Mouse (Mus musculus) myocyte (in vitro differentiated cells): Measurements from ENCODE around the gene Myo1g. TPM values are rescaled to one million over a fixed set of nuclear protein-coding genes. Genes with fewer than 3 reads are reported as not detected.

Experiments
- H3K27me3 ChIP-seq: one replicate; pipeline ENCODE4 v1.6.1; 2011; ENCODE audit not compliant: control insufficient read depth, insufficient read depth, insufficient read length
- H3K36me3 ChIP-seq: one replicate; pipeline ENCODE4 v1.6.1; 2011; ENCODE audit not compliant: control insufficient read depth, insufficient read depth
- H3K4me2 ChIP-seq: one replicate; pipeline ENCODE4 v1.6.1; 2011; ENCODE audit warnings: low read depth, control low read depth
- H3K4me3 ChIP-seq: one replicate; pipeline ENCODE4 v1.5.1; 2011; ENCODE audit warnings: mild to moderate bottlenecking, control low read depth, moderate library complexity
- H3K79me2 ChIP-seq: one replicate; pipeline ENCODE4 v1.6.1; 2011; ENCODE audit not compliant: control insufficient read depth, insufficient read depth
- H3ac ChIP-seq: one replicate; pipeline ENCODE4 v1.6.1; 2011; ENCODE audit not compliant: control insufficient read depth, insufficient read length
- CEBPB ChIP-seq: IDR thresholded peaks from 2 replicates; pipeline ENCODE4 v1.6.1; 2011; ENCODE audit warnings: mild to moderate bottlenecking, moderate library complexity; ENCODE audit not compliant: poor library complexity, insufficient read depth, severe bottlenecking
- E2F4 ChIP-seq: IDR thresholded peaks from one replicate; pipeline ENCODE4 v1.6.1; 2011; ENCODE audit warnings: mild to moderate bottlenecking, control low read depth, moderate library complexity; ENCODE audit not compliant: insufficient read depth
- MAX ChIP-seq: IDR thresholded peaks from one replicate; pipeline ENCODE4 v1.6.1; 2011; ENCODE audit warnings: low read depth, mild to moderate bottlenecking, control low read depth
- MYOD1 ChIP-seq, 3 experiments: IDR thresholded peaks; one replicate each; pipeline ENCODE4 v1.6.1; 2011; ENCODE audit warnings: control low read depth in 2 of 3, low read depth in 2 of 3, mild to moderate bottlenecking in 2 of 3, moderate library complexity in 1 of 3; ENCODE audit not compliant: insufficient read length in 2 of 3, control insufficient read depth in 1 of 3
- MYOG ChIP-seq, 3 experiments: IDR thresholded peaks; one replicate each; pipeline ENCODE4 v1.6.1; 2011; ENCODE audit warnings: control low read depth in 2 of 3, low read depth in 2 of 3, mild to moderate bottlenecking in 2 of 3; ENCODE audit not compliant: insufficient read length in 2 of 3, control insufficient read depth in 1 of 3, insufficient read depth in 1 of 3
- POLR2A ChIP-seq: IDR thresholded peaks from one replicate; pipeline ENCODE4 v1.6.1; 2011; ENCODE audit warnings: low read depth, mild to moderate bottlenecking, control low read depth, moderate library complexity; ENCODE audit not compliant: insufficient read length
- POLR2AphosphoS2 ChIP-seq: IDR thresholded peaks from one replicate; pipeline ENCODE4 v1.6.1; 2011; ENCODE audit warnings: low read depth, control low read depth; ENCODE audit not compliant: insufficient read length
- REST ChIP-seq: IDR thresholded peaks from one replicate; pipeline ENCODE4 v1.6.1; 2011; ENCODE audit warnings: mild to moderate bottlenecking, control low read depth, moderate library complexity; ENCODE audit not compliant: insufficient read depth, insufficient read length
- SRF ChIP-seq: IDR thresholded peaks from one replicate; pipeline ENCODE4 v1.6.1; 2011; ENCODE audit warnings: low read depth; ENCODE audit not compliant: control insufficient read depth, insufficient read length
- TCF12 ChIP-seq: IDR thresholded peaks from one replicate; pipeline ENCODE4 v1.6.1; 2011; ENCODE audit warnings: mild to moderate bottlenecking, control low read depth; ENCODE audit not compliant: poor library complexity, insufficient read depth, severe bottlenecking
- TCF3 ChIP-seq: IDR thresholded peaks from one replicate; pipeline ENCODE4 v1.6.1; 2011; ENCODE audit warnings: low read depth, control low read depth; ENCODE audit not compliant: insufficient read length
- USF1 ChIP-seq: IDR thresholded peaks from one replicate; pipeline ENCODE4 v1.6.1; 2011; ENCODE audit warnings: low read depth, mild to moderate bottlenecking, control low read depth, moderate library complexity
- polyA plus RNA-seq: library from polyadenylated mRNA; unstranded; fragments of >200 nt; fragmentation: generic; extraction: Trizol; gene quantifications from one replicate; pipeline ENCODE4 v1.2.1, GENCODE M21; 2012; ENCODE audit warnings: missing spikeins

The Myo1g gene
- polyA plus RNA-seq, 1 experiment, result 0.04 TPM

GRCm38 (mm10) chr11:6497311-6497948, 23.3 kb downstream of the Myo1g start:
- H3ac ChIP-seq, result no peak overlapping the region
- no peaks in the 10 kb centered on the region for H3K36me3 ChIP-seq
- TF ChIP-seq TCF12, result no peak
- TF ChIP-seq USF1, result no peak
- TF ChIP-seq SRF, result no peak
- no peak for TF ChIP-seq MYOG (IDR thresholded peaks at IDR 0.05; ENCODE audit: control insufficient read depth in 1 of 3, insufficient read depth in 1 of 3, insufficient read length in 2 of 3, low read depth in 2 of 3)
- no peak for TF ChIP-seq POLR2A
- TF ChIP-seq CEBPB, result no peak
- TF ChIP-seq MAX, result no peak
- no peak for TF ChIP-seq POLR2AphosphoS2
- H3K27me3 ChIP-seq, result no peaks in the 10 kb centered on the region
- no peaks in the 10 kb centered on the region for H3K79me2 ChIP-seq
- no peak overlapping the region for H3K4me2 ChIP-seq
- H3K4me3 ChIP-seq, result no peak overlapping the region

- no peak overlapping the region for H3K4me3 ChIP-seq
- H3K4me2 ChIP-seq, result peak overlapping the region; percentile 43
- no peak for TF ChIP-seq POLR2AphosphoS2
- TF ChIP-seq TCF12, result no peak
- peak in 1 of 3 experiments; percentile 71 for TF ChIP-seq MYOD1 (IDR thresholded peaks at IDR 0.05; ENCODE audit: control insufficient read depth in 1 of 3, insufficient read length in 2 of 3, low read depth in 2 of 3)
- TF ChIP-seq MYOG (IDR thresholded peaks at IDR 0.05; ENCODE audit: control insufficient read depth in 1 of 3, insufficient read depth in 1 of 3, insufficient read length in 2 of 3, low read depth in 2 of 3), result peak in 1 of 3 experiments; percentile 81
- TF ChIP-seq REST, result no peak
- no peak for TF ChIP-seq MAX
- TF ChIP-seq TCF3, result no peak
- TF ChIP-seq USF1, result peak; percentile 4
- no peak for TF ChIP-seq SRF
- no peak overlapping the region for H3ac ChIP-seq
- H3K27me3 ChIP-seq, result no peaks in the 10 kb centered on the region
- no peaks in the 10 kb centered on the region for H3K36me3 ChIP-seq
- no peaks in the 10 kb centered on the region for H3K79me2 ChIP-seq
Measured at GRCm38 (mm10) chr11:6489691-6490503, 30.9 kb downstream of the Myo1g start.

- TF ChIP-seq MYOD1 (IDR thresholded peaks at IDR 0.05; ENCODE audit: control insufficient read depth in 1 of 3, insufficient read length in 2 of 3, low read depth in 2 of 3) (no peak), POLR2A (no peak), TCF3 (no peak), MYOG (IDR thresholded peaks at IDR 0.05; ENCODE audit: control insufficient read depth in 1 of 3, insufficient read depth in 1 of 3, insufficient read length in 2 of 3, low read depth in 2 of 3) (no peak), USF1 (no peak), E2F4 (no peak), POLR2AphosphoS2 (no peak), REST (no peak), CEBPB (no peak), SRF (no peak), TCF12 (no peak), MAX (no peak)
- Histone ChIP-seq H3K4me2 (peak overlapping the region; percentile 43), H3K36me3 (no peaks in the 10 kb centered on the region), H3K4me3 (no peak overlapping the region), H3ac (no peak overlapping the region), H3K27me3 (no peaks in the 10 kb centered on the region), H3K79me2 (no peaks in the 10 kb centered on the region)
Measured at GRCm38 (mm10) chr11:6489257-6489656, 31.5 kb downstream of the Myo1g start.

GRCm38 (mm10) chr11:6488041-6488684, 32.6 kb downstream of the Myo1g start:
- Histone ChIP-seq H3K79me2 (no peaks in the 10 kb centered on the region), H3K4me2 (no peak overlapping the region), H3K36me3 (no peaks in the 10 kb centered on the region), H3K4me3 (no peak overlapping the region), H3K27me3 (no peaks in the 10 kb centered on the region), H3ac (no peak overlapping the region)
- TF ChIP-seq TCF3 (no peak), USF1 (no peak)

- Histone ChIP-seq H3K4me2 (peak overlapping the region; percentile 53), H3K36me3 (no peaks in the 10 kb centered on the region), H3K27me3 (no peaks in the 10 kb centered on the region), H3ac (no peak overlapping the region), H3K4me3 (no peak overlapping the region), H3K79me2 (no peaks in the 10 kb centered on the region)
- no peak for TF ChIP-seq E2F4
- TF ChIP-seq TCF12, result no peak
Measured at GRCm38 (mm10) chr11:6487496-6487895, 33.3 kb downstream of the Myo1g start.
